Mouse (Mus musculus): ENCODE measurements at regions not wholly inside any gene's neighbourhood (a gene's known extent, or its start where the extent isn't known, plus 50 kb on each side); places are given as distances from the start of the nearest gene placed in this dataset.
"Not testable (repeated sequence)": the region's sequence is repeated elsewhere in the genome, so short reads cannot be mapped to it uniquely, and the experiment has no call there.

- DNase-seq (ENCODE audit: low spot score in 2 of 2): no peak
Measured at GRCm38 (mm10) chr2:72615869-72616268, 139.9 kb downstream of the Cdca7 start.

DNA sequence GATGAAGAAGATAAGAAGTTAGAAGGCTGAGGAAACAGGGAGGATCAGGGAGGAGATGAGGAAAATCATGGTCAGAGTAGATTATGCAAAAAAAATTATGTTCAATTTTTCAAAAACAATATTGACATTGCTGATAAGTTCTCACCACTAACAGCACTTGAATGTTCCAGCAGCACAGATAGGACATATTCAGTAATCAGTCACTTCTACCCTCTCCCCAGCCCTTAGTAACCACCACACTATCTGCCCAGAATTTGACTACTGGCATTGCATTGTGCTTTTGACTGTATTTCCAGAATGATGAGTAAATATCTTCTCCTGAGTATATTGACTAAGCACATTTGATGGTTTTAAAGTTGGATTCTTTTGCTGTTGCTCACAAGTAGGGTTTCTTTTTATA is 140.5 kb downstream of the Cdca7 start:
- no peak for DNase-seq (ENCODE audit: low spot score in 2 of 2)

DNA sequence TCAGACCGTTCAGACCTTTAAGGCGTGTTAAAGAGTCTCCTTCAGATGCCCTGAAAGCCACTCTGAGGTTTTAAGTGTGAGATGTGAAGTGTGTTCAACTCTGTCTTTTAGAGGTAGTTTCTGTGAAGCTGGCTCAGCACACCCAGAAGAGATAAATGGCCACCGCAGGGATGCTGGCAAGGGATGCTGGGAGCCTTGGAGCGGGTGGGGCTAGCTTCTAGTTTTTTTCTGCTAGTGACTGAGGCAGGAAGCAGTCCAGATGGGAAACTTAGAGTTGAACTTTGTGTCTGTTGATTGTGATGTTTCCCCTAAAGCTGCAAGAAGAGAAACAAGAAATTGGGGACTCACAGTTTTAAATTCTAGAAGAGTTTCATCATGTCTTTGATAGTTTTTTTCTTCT is 143.5 kb downstream of the Cdca7 start:
- DNase-seq (ENCODE audit: low spot score in 2 of 2): no peak

GRCm38 (mm10) chr2:72620182-72620652 is 144.3 kb downstream of the Cdca7 start:
- DNase-seq (ENCODE audit: low spot score in 2 of 2): no peak

- DNase-seq (ENCODE audit: low spot score in 2 of 2): no peak
Measured at GRCm38 (mm10) chr2:72627915-72628314, 152.0 kb downstream of the Cdca7 start.

- no peak for DNase-seq (ENCODE audit: low spot score in 2 of 2)
Measured at GRCm38 (mm10) chr2:72628626-72629470, 152.9 kb downstream of the Cdca7 start.

GRCm38 (mm10) chr2:72629691-72630461 is 153.9 kb downstream of the Cdca7 start:
- no peak for DNase-seq (ENCODE audit: low spot score in 2 of 2)

GRCm38 (mm10) chr2:72637881-72638620 is 162.1 kb downstream of the Cdca7 start:
- DNase-seq (ENCODE audit: low spot score in 2 of 2): no peak

DNA sequence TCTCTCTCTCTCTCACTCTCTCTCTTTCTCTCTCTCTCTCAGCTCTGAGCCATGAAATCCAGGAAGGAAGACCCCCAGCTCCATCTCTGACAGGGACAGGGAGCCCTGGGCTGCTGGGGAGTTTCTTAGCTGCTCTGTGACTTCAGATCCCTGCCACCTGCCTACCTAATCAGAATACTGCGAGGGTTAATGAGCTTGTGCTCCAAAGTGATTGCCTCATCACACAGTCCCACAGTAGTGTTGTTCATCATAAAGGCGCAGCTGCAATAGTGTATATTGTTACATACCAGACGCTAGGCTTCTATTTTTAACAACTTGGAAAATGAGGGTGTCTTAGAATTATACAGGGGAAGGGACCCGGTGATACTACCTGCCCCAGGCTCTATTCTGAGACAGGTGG is 163.1 kb downstream of the Cdca7 start:
- no peak for DNase-seq (ENCODE audit: low spot score in 2 of 2)

DNA sequence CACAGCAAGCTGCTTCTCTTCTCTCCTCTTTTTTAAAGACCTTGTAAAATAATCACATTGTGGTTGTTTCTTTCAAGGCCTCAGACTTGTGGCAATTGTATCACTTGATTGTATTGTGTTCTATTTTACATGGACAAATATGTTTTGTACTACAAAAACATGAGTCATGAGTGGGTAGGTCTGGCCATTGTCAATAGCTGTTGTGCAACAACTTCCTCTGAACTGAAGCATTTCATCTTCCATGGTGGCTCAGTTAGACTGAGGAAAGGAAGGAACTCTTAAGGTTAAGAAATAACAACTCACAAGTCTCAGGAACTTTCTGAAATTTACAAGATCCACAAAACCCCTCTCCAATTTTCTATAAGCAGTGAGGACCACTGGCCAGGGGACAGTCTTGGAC is 165.3 kb downstream of the Cdca7 start:
- no peak for DNase-seq (ENCODE audit: low spot score in 2 of 2)

DNA sequence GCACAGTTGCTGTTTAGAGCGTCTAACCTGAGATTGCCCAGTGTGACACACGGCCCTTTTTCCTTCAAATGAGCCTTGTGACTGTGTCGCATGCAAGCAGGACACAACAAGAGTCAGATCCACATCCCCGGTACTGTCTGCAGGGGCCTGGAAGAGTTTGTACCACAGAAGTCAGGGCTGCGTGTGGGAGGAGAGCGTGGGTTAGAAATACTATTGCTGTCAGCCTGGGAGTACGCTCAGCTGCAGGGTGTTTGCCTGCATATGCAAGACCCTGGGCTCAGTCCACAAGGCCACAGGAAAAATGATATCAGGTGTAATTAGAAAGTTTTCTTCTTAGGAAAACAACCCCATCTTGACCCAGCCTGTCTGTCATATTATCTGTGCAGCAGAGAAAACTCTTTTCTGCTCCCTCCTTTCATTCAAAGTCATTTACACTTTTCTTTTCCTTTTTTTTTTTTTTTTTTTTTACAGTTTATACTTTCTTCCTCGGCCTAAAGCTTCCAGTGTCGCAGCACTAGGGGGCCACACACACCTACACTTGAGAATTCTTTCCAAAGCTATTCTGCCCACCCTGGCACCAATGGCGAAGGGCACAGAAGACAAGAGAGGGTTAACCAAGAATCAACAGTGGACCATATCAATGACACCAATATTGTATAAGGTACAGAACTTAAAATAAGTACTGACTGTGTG is 168.3 kb downstream of the Cdca7 start:
- no peak for DNase-seq (ENCODE audit: low spot score in 2 of 2)

GRCm38 (mm10) chr2:72647642-72648041 is 171.7 kb downstream of the Cdca7 start:
- DNase-seq (ENCODE audit: low spot score in 2 of 2): no peak

DNA sequence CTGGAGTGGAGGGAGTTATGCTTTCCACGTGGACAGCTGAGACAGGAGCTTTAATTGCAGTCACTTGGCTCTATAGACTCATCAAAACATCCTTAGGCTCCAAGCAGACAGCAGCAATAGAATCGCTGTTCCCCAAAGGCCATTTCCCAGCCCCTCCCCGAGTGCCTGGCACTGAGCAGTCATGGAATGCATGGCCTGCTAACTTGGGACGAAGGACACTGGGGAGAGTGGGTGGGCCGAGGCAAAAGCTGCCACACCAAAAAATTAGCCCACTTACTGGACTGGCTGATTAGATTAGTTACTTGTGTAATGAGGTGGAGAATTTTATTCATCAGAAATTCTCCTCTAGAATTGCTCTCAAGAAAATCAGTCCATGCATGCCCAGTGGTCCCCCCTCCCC is 172.3 kb downstream of the Cdca7 start:
- DNase-seq (ENCODE audit: low spot score in 2 of 2): no peak

- no peak for DNase-seq (ENCODE audit: low spot score in 2 of 2)
Measured at GRCm38 (mm10) chr2:72655864-72656263, 179.9 kb downstream of the Cdca7 start.

GRCm38 (mm10) chr2:72657101-72657920 is 181.4 kb downstream of the Cdca7 start:
- no peak for DNase-seq (ENCODE audit: low spot score in 2 of 2)

DNA sequence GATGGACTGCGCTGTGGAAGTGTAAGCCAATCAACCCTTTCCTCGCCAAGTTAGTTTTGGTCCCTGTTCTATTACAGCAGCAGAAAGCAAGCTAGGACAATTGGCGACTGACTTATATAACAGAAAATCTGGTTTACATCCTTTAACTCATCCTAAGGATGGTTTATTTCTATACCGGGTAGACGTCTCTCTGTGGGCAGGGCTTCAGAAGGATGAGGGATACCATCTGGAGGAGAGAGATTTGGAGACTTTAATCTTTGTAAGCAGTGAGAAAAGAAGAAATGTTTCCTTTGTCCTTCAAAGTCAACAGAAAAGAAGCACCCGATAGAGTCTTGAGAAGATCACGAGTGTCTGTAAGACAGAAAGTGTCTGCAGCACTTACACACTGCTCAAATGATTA is 186.4 kb downstream of the Cdca7 start:
- no peak for DNase-seq (ENCODE audit: low spot score in 2 of 2)

DNA sequence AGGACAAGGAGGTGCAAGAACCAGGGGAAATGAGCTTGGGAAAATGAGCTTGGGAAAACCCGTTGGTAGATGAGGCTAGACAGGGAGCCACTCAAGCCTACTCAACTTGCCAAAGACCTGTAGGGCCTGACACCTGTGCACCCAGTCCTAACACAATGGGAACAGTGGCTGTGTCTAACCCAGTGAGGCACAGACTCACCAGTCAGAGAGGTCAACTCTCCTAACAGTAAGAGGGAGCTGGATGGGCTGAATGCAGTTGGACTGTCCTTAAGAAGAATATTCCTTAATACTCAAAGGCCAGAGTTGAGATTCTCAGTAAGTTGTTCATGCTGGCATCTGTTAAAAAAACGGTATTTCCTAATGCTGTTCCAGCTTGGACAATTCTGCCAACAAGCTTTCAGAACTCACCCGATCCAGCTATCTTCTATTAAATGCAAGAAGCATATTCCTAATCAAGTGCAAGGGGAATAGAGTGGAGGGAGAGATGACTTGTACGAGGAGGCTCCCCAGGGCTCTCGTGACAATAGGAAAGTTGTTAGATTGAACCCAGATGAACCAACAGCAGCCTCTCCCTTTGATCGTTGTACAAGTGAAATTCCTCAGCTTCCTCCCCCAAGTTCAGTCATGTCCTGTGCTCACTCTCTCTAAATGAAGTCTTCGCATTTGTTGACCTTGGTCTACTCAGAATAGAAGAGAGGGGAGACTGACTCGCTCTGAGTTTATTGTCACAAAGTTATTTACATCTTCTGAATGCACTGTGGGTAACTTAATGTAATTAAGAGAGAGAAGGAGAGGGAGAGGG is 187.2 kb downstream of the Cdca7 start:
- no peak for DNase-seq (ENCODE audit: low spot score in 2 of 2)

GRCm38 (mm10) chr2:72667396-72667795 is 191.4 kb downstream of the Cdca7 start:
- DNase-seq (ENCODE audit: low spot score in 2 of 2): not testable (repeated sequence)

DNA sequence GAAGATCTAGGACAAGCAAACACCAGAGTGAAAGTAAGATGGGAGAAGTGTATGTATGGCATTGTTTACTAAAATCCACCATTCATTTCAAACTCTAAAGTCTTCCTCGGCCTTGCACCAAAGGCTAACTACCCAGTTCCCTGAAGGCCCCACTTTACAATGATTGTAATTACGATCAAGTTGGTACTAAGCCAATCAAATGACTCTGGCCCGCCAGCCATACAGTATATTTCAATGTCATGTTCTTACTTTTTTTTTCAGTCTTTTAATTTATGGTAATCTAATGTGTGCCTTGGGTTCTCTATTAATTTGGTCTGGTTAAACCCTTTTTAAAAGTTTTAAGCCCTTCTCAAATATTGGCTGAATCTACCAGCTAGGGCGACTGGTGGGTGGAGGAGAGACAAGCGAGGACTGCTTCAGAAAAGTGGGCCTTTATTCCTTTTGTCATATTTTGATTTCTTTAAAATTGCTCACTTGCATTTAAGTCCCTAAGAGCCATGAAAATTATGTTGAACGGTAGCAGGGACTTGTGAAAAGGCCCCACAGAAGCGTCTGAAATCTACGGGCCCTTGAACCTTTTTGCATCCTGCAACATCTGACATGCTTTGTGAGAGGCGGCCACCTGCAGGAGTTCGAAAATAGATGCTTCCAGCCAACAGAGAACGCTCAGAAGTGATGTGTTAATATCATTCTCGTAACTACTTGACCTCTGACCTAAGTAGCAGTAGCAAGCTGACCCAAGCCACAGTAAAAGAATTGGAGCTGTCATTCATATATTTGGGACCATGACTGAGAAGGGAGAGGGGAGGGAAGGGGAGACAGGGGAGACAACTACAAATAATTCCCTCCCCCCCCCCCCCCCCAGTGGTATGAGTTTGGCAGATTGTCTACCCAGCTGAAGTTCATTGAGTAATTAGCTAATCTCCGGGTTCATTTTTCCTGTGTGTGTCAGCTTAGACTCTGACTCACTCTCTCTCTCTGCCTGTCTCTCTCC is 197.2 kb downstream of the Cdca7 start:
- DNase-seq (ENCODE audit: low spot score in 2 of 2): no peak

Data from urinary bladder, adult 18-20 months (tissue).